Mouse (Mus musculus) right cerebral cortex, postnatal 10 days (tissue): ENCODE data around the gene Catsperg1.
"Not testable (repeated sequence)": the region's sequence is repeated elsewhere in the genome, so short reads cannot be mapped to it uniquely, and the experiment has no call there.

Experiments used
- DNase-seq, 2 experiments: peaks; one replicate each; pipeline ENCODE4 v3.0.0; 2021; ENCODE audit warnings: low spot score in 2 of 2

Gene Catsperg1

GRCm38 (mm10) chr7:29230560-29230959 is 16.7 kb upstream of the Catsperg1 start:
- no peak for DNase-seq

- no peak for DNase-seq
Observed at GRCm38 (mm10) chr7:29228202-29228601, 14.4 kb upstream of the Catsperg1 start.

GRCm38 (mm10) chr7:29225520-29225919 is 11.7 kb upstream of the Catsperg1 start:
- no peak for DNase-seq

GRCm38 (mm10) chr7:29224756-29225394 is 11.0 kb upstream of the Catsperg1 start:
- peak; percentile 63 to 72 for DNase-seq

GRCm38 (mm10) chr7:29214846-29215245 is 1.0 kb upstream of the Catsperg1 start:
- peak in 1 of 2 experiments; percentile 47 for DNase-seq

DNA sequence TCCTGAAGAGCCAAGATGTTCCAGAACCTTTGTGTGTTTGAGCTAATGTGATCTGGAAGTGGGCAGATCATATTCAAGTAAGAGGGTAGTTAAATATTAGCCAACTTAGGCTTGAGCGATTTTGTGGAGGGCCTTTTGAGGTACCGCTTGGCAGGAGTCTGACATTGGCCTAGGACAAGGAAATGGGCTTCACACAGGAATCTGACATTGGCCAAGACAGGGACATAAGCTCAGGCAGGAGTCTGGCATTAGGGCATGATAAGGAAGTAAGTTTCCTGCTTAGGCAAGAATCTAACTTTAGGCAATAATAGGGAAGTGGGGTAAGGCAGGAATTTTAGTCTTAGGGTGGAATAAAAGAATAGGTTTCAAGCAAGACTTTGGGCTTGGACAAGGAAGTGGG is 401 bp upstream of the Catsperg1 start:
- no peak for DNase-seq

GRCm38 (mm10) chr7:29212775-29213560 is 867 bp downstream of the Catsperg1 start:
- not testable (repeated sequence) for DNase-seq

DNA sequence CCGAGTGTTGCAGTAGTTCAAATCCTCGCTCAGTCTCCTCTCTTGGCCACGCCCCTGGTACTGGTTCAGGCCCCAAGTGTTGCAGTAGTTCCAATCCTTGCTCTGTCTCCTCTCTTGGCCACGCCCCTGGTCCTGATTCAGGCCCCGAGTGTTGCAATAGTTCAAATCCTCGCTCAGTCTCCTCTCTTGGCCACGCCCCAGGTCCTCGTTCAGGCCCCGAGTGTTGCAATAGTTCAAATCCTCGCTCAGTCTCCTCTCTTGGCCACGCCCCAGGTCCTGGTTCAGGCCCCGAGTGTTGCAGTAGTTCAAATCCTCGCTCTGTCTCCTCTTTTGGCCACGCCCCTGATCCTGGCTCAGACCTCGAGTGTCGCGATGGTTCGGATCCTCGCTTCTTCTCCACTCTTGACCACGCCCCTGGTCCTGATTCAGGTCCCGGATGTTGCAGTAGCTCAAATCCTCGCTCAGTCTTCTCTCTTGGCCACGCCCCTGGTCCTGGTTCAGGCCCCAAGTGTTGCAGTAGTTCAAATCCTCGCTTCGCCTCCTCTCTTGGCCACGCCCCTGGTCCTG is 1.6 kb downstream of the Catsperg1 start:
- no peak for DNase-seq

DNA sequence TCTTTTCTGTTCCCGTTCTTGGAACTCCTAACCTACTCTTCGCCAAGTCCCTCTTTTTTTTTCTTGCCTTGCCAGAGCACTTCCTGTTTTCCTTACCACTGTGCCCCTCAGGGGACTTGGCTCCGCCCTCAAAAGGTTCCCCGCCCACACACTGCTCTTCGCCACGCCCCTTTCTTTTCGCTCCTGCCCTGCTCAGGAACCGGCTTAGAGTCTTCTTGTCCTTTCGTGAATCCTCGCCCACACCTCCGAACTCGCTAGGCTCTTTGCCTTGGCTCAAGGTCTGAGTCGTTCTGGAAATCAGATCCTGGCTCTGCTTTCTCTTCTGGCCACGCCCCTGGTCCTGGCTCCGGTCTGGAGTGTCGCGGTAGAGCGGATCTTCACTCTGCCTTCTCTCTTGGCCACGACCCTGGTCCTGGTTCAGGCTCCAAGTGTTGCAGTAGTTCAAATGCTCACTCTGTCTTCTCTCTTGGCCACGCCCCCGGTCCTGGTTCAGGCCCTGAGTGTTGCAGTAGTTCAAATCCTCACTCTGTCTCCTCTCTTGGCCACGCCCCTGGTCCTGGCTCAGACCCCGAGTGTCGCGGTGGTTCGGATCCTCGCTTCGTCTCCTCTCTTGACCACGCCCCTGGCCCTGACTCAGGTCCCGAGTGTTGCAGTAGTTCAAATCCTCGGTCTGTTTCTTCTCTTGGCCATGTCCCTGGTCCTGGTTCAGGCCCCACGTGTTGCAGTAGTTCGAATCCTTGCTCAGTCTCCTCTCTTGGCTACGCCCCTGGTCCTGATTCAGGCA is 2.2 kb downstream of the Catsperg1 start:
- DNase-seq = peak; percentile 70 to 78

- DNase-seq = not testable (repeated sequence)
Observed at GRCm38 (mm10) chr7:29211013-29211412, 2.8 kb downstream of the Catsperg1 start.

DNA sequence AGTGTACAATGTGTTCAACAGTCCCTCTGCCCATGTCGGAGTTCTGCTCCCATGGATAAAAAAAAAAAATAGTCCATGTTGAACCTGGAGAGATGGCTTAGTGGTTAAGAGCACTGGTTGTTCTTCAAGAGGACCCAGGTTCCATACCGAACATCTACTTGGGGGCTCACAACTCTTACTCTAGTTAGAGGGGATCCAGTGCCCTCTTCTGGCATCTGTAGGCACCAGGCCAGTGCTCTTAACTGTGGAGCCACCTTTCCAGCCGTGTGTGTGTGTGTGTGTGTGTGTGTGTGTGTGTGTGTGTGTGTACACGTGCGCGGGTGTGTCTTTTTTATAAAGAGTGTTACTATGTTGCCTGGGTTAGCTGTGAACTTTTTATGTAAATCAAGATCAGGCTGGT is 11.3 kb downstream of the Catsperg1 start:
- DNase-seq = no peak

GRCm38 (mm10) chr7:29194230-29194629 is 19.6 kb downstream of the Catsperg1 start:
- not testable (repeated sequence) for DNase-seq

- peak in 1 of 2 experiments; percentile 22 for DNase-seq
Observed at GRCm38 (mm10) chr7:29181323-29181722, 32.5 kb downstream of the Catsperg1 start.

DNA sequence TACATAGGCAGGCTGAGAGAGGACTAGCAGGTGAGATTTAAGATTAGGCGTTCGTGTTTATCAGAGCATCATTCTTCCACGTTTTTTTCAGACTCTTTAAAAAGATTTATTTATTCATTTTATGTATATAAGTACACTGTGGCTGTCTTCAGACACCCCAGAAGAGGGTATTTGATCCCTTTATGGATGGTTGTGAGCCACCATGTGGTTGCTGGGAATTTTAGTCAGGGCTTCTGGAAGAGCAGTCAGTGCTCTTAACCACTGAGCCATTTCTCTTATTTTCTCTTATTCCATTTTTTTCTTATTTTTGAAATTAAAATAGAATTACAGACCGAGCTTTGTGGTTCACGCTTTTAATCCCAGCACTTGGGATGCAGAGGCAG is 33.0 kb downstream of the Catsperg1 start:
- DNase-seq = no peak

- DNase-seq = peak; percentile 97 to 98
Observed at GRCm38 (mm10) chr7:29180077-29180853, 33.6 kb downstream of the Catsperg1 start, which contains the start of gene Psmd8. TSS of gene Psmd8 (minus strand) at chr7:29180701.

- DNase-seq = peak in 1 of 2 experiments; percentile 24
Observed at GRCm38 (mm10) chr7:29179323-29179722, 34.5 kb downstream of the Catsperg1 start.

DNA sequence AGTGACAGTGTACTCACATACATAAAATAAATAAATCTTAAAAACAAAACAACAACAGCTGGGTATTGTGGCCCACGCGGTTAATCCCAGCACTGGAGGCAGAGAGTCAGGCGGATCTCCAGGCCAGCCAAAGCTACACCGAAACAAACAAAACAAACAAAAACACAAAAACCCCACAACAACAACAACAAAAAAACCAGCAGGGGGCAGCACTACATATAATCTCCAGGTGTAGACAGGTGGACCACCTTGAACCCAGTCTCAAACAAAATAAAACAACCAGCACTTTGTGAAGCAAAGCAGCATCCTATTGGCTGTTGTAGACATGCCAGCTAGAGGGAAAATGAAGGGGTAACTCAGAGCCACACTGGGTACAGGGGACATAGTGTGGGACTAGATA is 35.7 kb downstream of the Catsperg1 start:
- peak in 1 of 2 experiments; percentile 23 for DNase-seq

- DNase-seq = peak in 1 of 2 experiments; percentile 39
Observed at GRCm38 (mm10) chr7:29172390-29173016, 41.3 kb downstream of the Catsperg1 start.

GRCm38 (mm10) chr7:29171562-29172097 is 42.2 kb downstream of the Catsperg1 start:
- DNase-seq = peak in 1 of 2 experiments; percentile 36
